Mouse (Mus musculus) liver, adult 2 months (tissue): Measurements from ENCODE around the gene 9930022D16Rik.

Experiments
- CTCF ChIP-seq: fragments of 200-500 bp; IDR thresholded peaks from 2 replicates; pipeline ENCODE4 v1.5.1; 2011; ENCODE audit warnings: low read depth, low read length, control low read depth
- POLR2A ChIP-seq: fragments of 200-500 bp; IDR thresholded peaks from 2 replicates; pipeline ENCODE4 v1.6.1; 2011; ENCODE audit warnings: low read length, control low read depth; ENCODE audit not compliant: insufficient read depth; ENCODE audit errors: extremely low read depth

- TF ChIP-seq POLR2A, result no peak
- no peak for TF ChIP-seq CTCF
Measured at GRCm38 (mm10) chr11:109365818-109366217, 47.9 kb upstream of the 9930022D16Rik start.
